Mouse (Mus musculus): ENCODE measurements around the gene Slc44a3.

The Slc44a3 gene

GRCm38 (mm10) chr3:121500734-121501133, 31.5 kb downstream of the Slc44a3 start:
- DNase-seq (ENCODE audit: low read depth, low spot score), result no peak

GRCm38 (mm10) chr3:121500225-121500624, 32.0 kb downstream of the Slc44a3 start:
- peak; percentile 62 for DNase-seq (ENCODE audit: low read depth, low spot score)

DNA sequence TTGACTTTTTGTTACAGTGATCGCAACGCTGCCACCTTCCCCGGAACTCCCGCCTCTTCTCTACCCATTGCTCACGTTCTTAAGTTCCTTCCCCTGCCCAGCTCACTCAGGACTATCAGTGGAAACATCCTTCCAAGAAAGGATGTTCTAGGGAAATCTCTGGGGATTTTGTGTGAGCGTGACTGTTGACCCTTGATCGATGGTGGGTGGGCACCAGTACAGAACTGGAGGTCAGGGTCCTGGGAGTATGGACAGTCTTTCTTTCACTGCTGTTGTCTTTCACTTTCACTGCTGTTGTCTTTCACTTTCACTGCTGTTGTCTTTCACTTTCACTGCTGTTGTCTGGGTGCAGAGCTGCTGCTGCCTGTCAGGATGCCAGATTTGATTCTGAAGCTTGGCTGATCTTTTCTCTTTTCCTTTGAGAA, 38.2 kb downstream of the Slc44a3 start:
- no peak for DNase-seq (ENCODE audit: low read depth, low spot score)

GRCm38 (mm10) chr3:121492026-121492425, 40.2 kb downstream of the Slc44a3 start:
- DNase-seq (ENCODE audit: low read depth, low spot score), result no peak

GRCm38 (mm10) chr3:121490941-121491340, 41.3 kb downstream of the Slc44a3 start:
- DNase-seq (ENCODE audit: low read depth, low spot score), result no peak

- DNase-seq (ENCODE audit: low read depth, low spot score), result peak; percentile 18
Observed at GRCm38 (mm10) chr3:121489462-121490118, 42.6 kb downstream of the Slc44a3 start.

- no peak for DNase-seq (ENCODE audit: low read depth, low spot score)
Observed at GRCm38 (mm10) chr3:121485201-121485600, 47.0 kb downstream of the Slc44a3 start.

GRCm38 (mm10) chr3:121483266-121484161, 48.7 kb downstream of the Slc44a3 start:
- no peak for DNase-seq (ENCODE audit: low read depth, low spot score)

- DNase-seq (ENCODE audit: low read depth, low spot score), result no peak
Observed at GRCm38 (mm10) chr3:121481564-121481963, 50.6 kb downstream of the Slc44a3 start.

DNA sequence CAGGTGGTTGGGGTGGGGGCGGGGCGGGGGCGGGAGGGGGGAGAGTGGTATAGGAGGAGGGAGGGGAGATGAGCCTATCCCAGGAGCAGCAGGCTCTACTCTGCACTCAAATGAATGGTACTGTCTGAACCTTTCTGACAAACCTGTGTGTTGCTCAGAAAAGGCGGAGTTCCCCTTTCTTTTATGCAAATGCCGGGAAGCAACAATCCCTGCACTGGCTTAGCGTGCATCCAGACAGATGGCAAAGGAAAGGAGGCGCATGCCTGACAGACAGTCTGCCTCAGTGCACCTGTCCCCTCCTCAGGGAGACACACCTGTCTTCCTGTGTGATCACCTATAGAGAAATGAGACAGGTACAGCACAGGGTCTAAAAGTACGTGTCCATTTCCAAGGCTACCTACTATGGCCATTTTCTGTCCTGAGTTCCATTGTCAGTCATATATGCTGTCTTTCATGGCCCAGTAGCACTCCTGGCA, 51.2 kb downstream of the Slc44a3 start:
- no peak for DNase-seq (ENCODE audit: low read depth, low spot score)

DNA sequence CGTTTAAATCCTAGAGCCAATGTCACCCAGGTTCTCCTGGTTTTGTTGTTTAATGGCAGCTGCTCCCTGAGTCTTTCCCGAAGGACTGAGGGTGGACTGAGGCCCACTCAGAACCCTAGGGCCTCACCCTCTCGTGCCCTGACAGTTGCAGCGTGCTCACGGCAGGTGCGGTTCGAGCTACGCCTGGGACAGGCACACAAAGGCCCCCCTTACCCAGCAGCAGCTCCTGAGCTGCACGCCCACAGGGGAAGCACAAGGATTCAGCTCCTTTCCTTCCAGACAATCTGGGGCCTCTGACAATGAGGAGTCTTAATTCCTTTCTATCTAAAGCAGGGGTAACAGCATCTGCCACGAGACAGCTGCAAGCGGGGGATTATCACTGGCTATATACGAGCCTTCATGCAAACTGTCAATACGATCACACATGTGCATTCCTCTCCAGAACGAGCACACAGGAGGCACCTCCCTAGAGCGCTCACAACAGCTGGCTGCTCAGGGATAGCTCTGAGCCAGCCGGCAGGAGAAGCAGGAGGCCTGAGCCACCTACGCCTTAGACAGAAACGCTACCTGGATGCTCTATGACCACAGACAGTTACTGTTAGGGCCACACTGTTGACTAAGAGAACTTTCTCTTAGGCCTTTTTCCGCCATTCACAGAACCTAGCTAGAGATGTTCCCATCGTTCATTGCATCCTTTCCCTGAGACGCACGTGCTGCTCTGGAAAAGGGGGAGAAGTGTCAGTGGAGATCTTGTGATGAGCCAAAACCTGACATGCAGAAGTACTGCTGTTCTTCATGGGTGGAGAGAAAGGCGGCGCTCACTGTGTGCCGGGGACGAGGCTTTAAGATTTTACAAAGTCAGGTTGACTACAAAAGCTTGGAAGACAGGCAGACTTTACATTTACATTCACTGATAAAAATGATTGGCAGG, 51.9 kb downstream of the Slc44a3 start:
- no peak for DNase-seq (ENCODE audit: low read depth, low spot score)

GRCm38 (mm10) chr3:121474738-121475137, 57.5 kb downstream of the Slc44a3 start:
- DNase-seq (ENCODE audit: low read depth, low spot score), result no peak

DNA sequence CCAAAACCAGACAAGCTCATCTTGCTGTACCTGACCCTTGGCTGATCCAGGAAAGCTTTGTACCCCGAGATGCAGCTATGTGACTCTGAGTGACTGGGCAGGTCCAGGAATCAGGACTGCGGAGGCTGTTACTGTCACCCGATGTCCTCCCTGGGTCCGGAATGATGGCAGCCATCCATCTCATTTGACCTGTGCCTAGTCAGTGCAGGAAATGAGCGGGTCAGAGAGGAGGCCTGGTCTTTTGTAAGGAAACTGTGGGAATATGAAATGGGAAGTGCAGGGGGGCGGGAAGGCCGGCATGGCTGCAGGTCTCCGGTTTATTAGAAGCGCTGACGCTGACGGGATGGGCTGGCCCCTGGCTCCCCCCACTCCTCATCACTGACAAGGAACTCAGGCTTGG, 60.5 kb downstream of the Slc44a3 start:
- DNase-seq (ENCODE audit: low read depth, low spot score), result no peak

DNA sequence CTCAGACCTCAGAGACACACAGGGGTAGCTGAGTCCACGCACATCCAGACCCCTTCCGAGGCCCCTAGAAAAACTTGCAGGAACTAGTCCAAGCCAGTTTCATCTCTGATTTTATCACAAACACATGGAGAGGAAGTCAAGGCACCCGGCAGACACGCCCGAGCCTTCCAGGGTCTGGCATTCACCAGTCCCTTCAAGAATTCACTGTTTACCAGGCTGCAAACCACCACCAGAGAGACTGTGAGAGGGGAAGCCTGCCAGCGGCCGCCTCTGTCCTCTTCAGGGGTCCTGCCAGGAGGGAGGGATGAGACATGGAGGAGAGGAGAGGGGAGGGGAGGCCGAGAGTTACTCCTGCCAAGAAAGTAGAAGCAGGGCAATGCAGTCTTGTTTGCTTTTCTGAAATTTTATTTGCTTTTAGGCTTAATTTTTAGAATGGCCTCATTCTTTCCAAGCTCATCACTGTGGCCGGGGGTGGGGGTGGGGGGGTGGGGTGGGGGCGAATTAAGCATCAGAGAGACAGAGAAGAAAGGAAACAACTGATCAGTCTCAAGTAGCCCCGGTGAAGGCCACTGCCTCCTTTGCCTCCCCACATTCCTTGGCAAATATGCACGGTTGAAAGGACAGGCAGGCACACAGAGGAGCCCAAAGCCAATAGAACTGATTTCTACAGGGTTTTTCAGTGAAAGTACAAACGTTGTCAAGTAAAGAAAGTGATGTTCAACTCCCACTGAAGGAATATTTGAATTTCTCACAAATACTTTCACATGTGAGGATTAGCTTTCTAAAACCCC, 62.8 kb downstream of the Slc44a3 start:
- no peak for DNase-seq (ENCODE audit: low read depth, low spot score)

DNA sequence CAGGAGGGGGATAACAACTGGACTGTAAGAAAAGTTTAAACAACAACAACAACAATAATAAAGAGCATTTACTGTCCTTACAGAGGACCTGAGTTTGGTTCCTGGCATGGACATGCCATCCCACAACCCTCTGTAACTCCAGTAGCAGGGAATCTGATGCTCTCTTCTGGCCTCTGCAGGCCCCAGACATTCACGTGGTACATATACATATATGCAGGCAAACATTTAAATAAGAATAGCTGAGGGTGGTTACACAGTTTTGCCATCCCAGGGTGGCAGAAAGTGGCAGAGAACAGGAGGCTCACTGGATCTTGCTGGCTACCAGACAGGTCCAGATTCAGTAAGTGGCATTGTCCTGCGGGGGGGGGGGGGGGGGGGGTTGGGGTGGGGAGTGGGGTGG, 64.1 kb downstream of the Slc44a3 start:
- DNase-seq (ENCODE audit: low read depth, low spot score), result no peak

- DNase-seq (ENCODE audit: low read depth, low spot score), result no peak
Observed at GRCm38 (mm10) chr3:121467094-121467552, 65.1 kb downstream of the Slc44a3 start.

DNA sequence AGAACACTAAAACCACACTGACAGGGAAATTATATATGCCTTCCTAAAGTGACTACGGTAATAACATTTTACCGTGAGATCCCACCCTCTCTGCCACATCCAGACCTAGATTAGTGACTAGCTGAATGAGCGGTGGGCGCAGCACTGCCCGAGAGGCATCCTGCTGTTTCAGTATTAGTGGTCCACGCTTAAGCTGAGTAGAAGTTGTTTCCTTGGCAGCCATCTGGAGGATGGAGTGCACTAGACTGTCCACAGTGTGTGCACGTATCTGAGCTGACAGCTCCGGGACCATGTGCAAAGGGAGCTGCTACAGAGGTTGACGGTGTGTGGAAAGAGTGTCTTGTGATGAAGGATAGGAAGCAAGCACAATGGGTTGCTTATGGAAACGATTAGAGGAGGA, 66.4 kb downstream of the Slc44a3 start:
- no peak for DNase-seq (ENCODE audit: low read depth, low spot score)

DNA sequence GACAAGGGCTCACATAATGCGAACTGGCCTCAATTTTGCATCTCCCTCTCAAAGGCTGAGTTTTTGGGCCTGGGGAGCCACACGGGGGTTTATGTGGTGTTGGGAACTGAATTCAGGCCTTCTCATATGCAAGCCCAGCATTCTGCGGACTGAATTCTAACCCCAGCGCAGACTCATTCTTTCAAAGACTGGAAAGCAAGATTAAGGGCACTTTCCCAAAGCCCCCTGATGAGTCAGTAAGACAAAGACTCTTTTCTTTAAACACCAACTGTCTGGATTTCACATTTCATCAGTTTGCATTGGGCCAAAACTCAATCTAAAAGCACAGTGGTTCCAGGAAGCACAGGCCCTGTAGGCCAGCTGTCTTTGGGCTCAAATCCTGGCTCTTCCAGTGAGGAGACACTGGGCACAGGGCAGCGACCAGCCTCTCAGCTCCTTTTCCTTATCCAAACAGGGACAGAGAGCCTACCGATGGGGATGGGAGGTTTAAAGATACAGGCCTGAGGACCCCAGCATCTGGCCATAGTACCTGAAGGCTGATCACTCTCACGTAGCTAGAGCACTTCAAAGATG, 67.4 kb downstream of the Slc44a3 start:
- DNase-seq (ENCODE audit: low read depth, low spot score), result no peak

DNA sequence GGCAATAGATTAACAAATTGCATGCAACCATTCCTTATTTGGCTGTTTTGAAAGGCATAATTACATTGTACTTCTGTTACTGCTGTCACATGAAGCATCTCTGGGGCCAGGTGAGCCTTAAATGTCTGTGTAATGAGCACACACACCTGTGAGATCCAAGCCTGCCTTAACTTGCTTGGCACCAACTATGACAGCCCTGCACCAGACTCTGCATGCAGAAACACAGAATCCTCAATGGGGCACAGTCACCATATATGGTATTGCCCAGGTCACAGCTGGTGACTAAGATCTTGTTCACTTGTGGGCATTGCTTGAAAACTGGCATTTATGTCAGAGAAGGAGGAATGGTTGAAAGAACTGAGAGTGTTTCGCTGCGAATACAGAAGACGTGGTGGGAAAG, 69.4 kb downstream of the Slc44a3 start:
- DNase-seq (ENCODE audit: low read depth, low spot score), result no peak

DNA sequence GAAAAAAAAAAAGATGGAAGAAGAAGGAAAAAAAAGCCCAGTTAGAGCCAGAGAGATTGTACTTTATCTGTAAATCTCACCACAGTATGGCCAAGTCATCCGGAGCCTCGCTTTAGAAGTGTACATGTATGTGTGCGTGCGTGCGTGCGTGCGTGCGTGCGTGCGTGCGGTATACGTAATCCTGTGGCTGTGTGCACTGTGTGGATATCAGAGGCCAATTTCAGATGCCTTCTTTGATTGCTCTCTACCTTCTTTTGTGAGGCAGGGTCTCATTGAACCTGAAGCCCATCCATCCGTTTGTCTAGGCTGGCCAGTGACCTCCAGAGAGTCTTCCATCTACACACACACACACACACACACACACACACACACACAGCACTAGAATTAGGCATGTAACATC, 70.7 kb downstream of the Slc44a3 start:
- DNase-seq (ENCODE audit: low read depth, low spot score), result no peak

Measured in skeletal muscle tissue, adult 2 months (tissue).